Mouse (Mus musculus) midbrain, embryonic 14.5 days (tissue): ENCODE results near the gene Sema7a. TPM values are rescaled to one million over a fixed set of nuclear protein-coding genes. Genes with fewer than 3 reads are reported as not detected.

Source experiments
- ATAC-seq: fragments of 200-750 bp; cut with Nextera tagmentation; 2 replicates; pipeline ENCODE4 v1.8.0; 2017; ENCODE audit warnings: moderate number of reproducible peaks, moderate library complexity; ENCODE audit not compliant: low FRiP score, low TSS enrichment
- DNase-seq: peaks from one replicate; pipeline ENCODE4 v3.0.0-alpha.2; 2015
- H3K27ac ChIP-seq: fragments of 300-500 bp; sonication (generic); replicated peaks from 2 replicates; pipeline ENCODE4 v1.5.1; 2014; ENCODE audit warnings: mild to moderate bottlenecking, low read depth, low read length, moderate library complexity
- H3K27me3 ChIP-seq: fragments of 300-500 bp; sonication (generic); 2 replicates; pipeline ENCODE4 v1.6.1; 2014; ENCODE audit warnings: low read length, control low read depth, mixed read lengths; ENCODE audit not compliant: control insufficient read depth, insufficient read depth
- H3K36me3 ChIP-seq: fragments of 300-500 bp; sonication (generic); 2 replicates; pipeline ENCODE4 v1.6.1; 2014; ENCODE audit warnings: low read length, control low read depth; ENCODE audit not compliant: control insufficient read depth, insufficient read depth
- H3K4me1 ChIP-seq: fragments of 300-500 bp; sonication (generic); 2 replicates; pipeline ENCODE4 v1.6.1; 2014; ENCODE audit warnings: mild to moderate bottlenecking, antibody characterized with exemption, low read length, control low read depth; ENCODE audit not compliant: control insufficient read depth, insufficient read depth
- H3K4me2 ChIP-seq: fragments of 300-500 bp; sonication (generic); 2 replicates; pipeline ENCODE4 v1.6.1; 2014; ENCODE audit warnings: mild to moderate bottlenecking, low read length, moderate library complexity
- H3K4me3 ChIP-seq: fragments of 300-500 bp; sonication (generic); replicated peaks from 2 replicates; pipeline ENCODE4 v1.5.1; 2014; ENCODE audit warnings: low read depth, low read length
- H3K9ac ChIP-seq: fragments of 300-500 bp; sonication (generic); replicated peaks from 2 replicates; pipeline ENCODE4 v1.6.1; 2014; ENCODE audit warnings: mild to moderate bottlenecking, low read length, moderate library complexity
- H3K9me3 ChIP-seq: fragments of 300-500 bp; sonication (generic); 2 replicates; pipeline ENCODE4 v1.6.1; 2016; ENCODE audit warnings: low read length, control low read depth, mixed read lengths; ENCODE audit not compliant: control insufficient read depth
- WGBS: fragments of 180-500 bp; shearing (Covaris S2); extraction: QIAGEN DNeasy Blood & Tissue Kit; methylation state at CpG from one replicate; pipeline ENCODE4 v1.1.7; 2014; 5-methylcytosine and 5-hydroxymethylcytosine counted together
- polyA plus RNA-seq: library from polyadenylated mRNA; unstranded; fragments of >200 nt; fragmentation: Nextera tagmentation; extraction: Ambion mirVana; gene quantifications from 2 replicates; pipeline ENCODE4 v1.2.1, GENCODE M21; 2014

Sema7a gene
- polyA plus RNA-seq, 1 experiment from 2014 or later = 3.7 TPM

GRCm38 (mm10) chr9:57978025-57978424 lies 38.1 kb downstream of the Sema7a start:
- no peak for ATAC-seq
- Histone ChIP-seq H3K27me3 (no peaks in the 10 kb centered on the region), H3K27ac (no peak overlapping the region), H3K9ac (no peak overlapping the region), H3K4me2 (no peak overlapping the region), H3K4me3 (no peak overlapping the region), H3K9me3 (0 out of 2 replicates have a peak, but pooled peaks cover 3% of the 10 kb centered on the region), H3K36me3 (no peaks in the 10 kb centered on the region), H3K4me1 (no peaks in the 10 kb centered on the region)
- 84% methylated on average over 6 of the region's 6 CpGs for WGBS
- no peak for DNase-seq

GRCm38 (mm10) chr9:57978858-57979257 lies 38.9 kb downstream of the Sema7a start:
- WGBS = 77% methylated on average over 3 of the region's 3 CpGs
- no peak for DNase-seq
- Histone ChIP-seq H3K27me3 (no peaks in the 10 kb centered on the region), H3K9ac (no peak overlapping the region), H3K4me1 (no peaks in the 10 kb centered on the region), H3K27ac (no peak overlapping the region), H3K4me3 (no peak overlapping the region), H3K36me3 (no peaks in the 10 kb centered on the region), H3K9me3 (0 out of 2 replicates have a peak, but pooled peaks cover 3% of the 10 kb centered on the region), H3K4me2 (no peak overlapping the region)
- ATAC-seq = no peak

- 0 out of 2 replicates have a peak, but pooled peaks cover 3% of the 10 kb centered on the region for H3K9me3 ChIP-seq
- DNase-seq (no peak), ATAC-seq (no peak)
- H3K27me3 ChIP-seq = no peaks in the 10 kb centered on the region
- no peak overlapping the region for H3K27ac ChIP-seq
- 84% methylated on average over 10 of the region's 10 CpGs for WGBS
- H3K4me2 ChIP-seq = no peak overlapping the region
- H3K9ac ChIP-seq = no peak overlapping the region
- H3K4me3 ChIP-seq = no peak overlapping the region
- H3K36me3 ChIP-seq = no peaks in the 10 kb centered on the region
- H3K4me1 ChIP-seq = no peaks in the 10 kb centered on the region
Observed at GRCm38 (mm10) chr9:57980570-57980969, 40.7 kb downstream of the Sema7a start.

- no peaks in the 10 kb centered on the region for H3K36me3 ChIP-seq
- no peak overlapping the region for H3K4me3 ChIP-seq
- H3K27me3 ChIP-seq = no peaks in the 10 kb centered on the region
- H3K4me1 ChIP-seq = no peaks in the 10 kb centered on the region
- H3K9ac ChIP-seq = no peak overlapping the region
- 91% methylated on average over 8 of the region's 8 CpGs for WGBS
- H3K4me2 ChIP-seq = no peak overlapping the region
- H3K9me3 ChIP-seq = no peaks in the 10 kb centered on the region
- ATAC-seq (no peak), DNase-seq (no peak)
- H3K27ac ChIP-seq = no peak overlapping the region
Observed at GRCm38 (mm10) chr9:57985304-57985703, 45.4 kb downstream of the Sema7a start.

- Histone ChIP-seq H3K9ac (no peak overlapping the region), H3K4me2 (no peak overlapping the region), H3K36me3 (no peaks in the 10 kb centered on the region), H3K4me1 (no peaks in the 10 kb centered on the region), H3K4me3 (no peak overlapping the region), H3K9me3 (no peaks in the 10 kb centered on the region), H3K27ac (no peak overlapping the region), H3K27me3 (no peaks in the 10 kb centered on the region)
- DNase-seq (no peak), ATAC-seq (no peak)
- 82% methylated on average over 7 of the region's 7 CpGs for WGBS
Observed at GRCm38 (mm10) chr9:57986293-57986692, 46.4 kb downstream of the Sema7a start.

GRCm38 (mm10) chr9:57988098-57988497 lies 48.2 kb downstream of the Sema7a start:
- Histone ChIP-seq H3K9ac (no peak overlapping the region), H3K4me2 (no peak overlapping the region), H3K4me3 (no peak overlapping the region), H3K36me3 (no peaks in the 10 kb centered on the region), H3K27me3 (no peaks in the 10 kb centered on the region), H3K4me1 (no peaks in the 10 kb centered on the region), H3K27ac (no peak overlapping the region), H3K9me3 (no peaks in the 10 kb centered on the region)
- no peak for DNase-seq
- 89% methylated on average over 2 of the region's 2 CpGs for WGBS
- no peak for ATAC-seq

GRCm38 (mm10) chr9:57989309-57989708 lies 49.4 kb downstream of the Sema7a start:
- Histone ChIP-seq H3K27me3 (no peaks in the 10 kb centered on the region), H3K4me3 (no peak overlapping the region), H3K36me3 (no peaks in the 10 kb centered on the region), H3K4me1 (no peaks in the 10 kb centered on the region), H3K27ac (no peak overlapping the region), H3K9ac (no peak overlapping the region), H3K4me2 (no peak overlapping the region), H3K9me3 (no peaks in the 10 kb centered on the region)
- no peak for ATAC-seq
- DNase-seq = no peak
- WGBS = 89% methylated on average over 6 of the region's 6 CpGs

- Histone ChIP-seq H3K9ac (no peak overlapping the region), H3K27ac (no peak overlapping the region), H3K36me3 (no peaks in the 10 kb centered on the region), H3K4me1 (no peaks in the 10 kb centered on the region), H3K9me3 (no peaks in the 10 kb centered on the region), H3K27me3 (no peaks in the 10 kb centered on the region), H3K4me3 (no peak overlapping the region), H3K4me2 (no peak overlapping the region)
- ATAC-seq (no peak), DNase-seq (peak; percentile 53)
- WGBS = 40% methylated on average over 10 of the region's 10 CpGs
Observed at GRCm38 (mm10) chr9:57990438-57991110, 50.7 kb downstream of the Sema7a start.

GRCm38 (mm10) chr9:57992060-57992459 lies 52.1 kb downstream of the Sema7a start:
- H3K9me3 ChIP-seq = no peaks in the 10 kb centered on the region
- no peak overlapping the region for H3K9ac ChIP-seq
- WGBS = 79% methylated on average over 3 of the region's 3 CpGs
- H3K4me2 ChIP-seq = no peak overlapping the region
- H3K36me3 ChIP-seq = no peaks in the 10 kb centered on the region
- no peaks in the 10 kb centered on the region for H3K4me1 ChIP-seq
- no peak overlapping the region for H3K4me3 ChIP-seq
- H3K27ac ChIP-seq = no peak overlapping the region
- no peak for DNase-seq
- ATAC-seq = no peak
- H3K27me3 ChIP-seq = no peaks in the 10 kb centered on the region
